Mouse (Mus musculus): ENCODE data around the gene Atf6b. TPM values are rescaled to one million over a fixed set of nuclear protein-coding genes. Genes with fewer than 3 reads are reported as not detected.

Atf6b gene
- total and polyA plus RNA-seq, 2 experiments from 2014 or later = 43.7 to 86.4 TPM

- H3K4me3 ChIP-seq (ENCODE audit: low read depth, low read length) = no peak overlapping the region
These were observed 6.0 kb upstream of the Atf6b start for GRCm38 (mm10) chr17:34640778-34641601.

GRCm38 (mm10) chr17:34641945-34642344 lies 5.0 kb upstream of the Atf6b start:
- DNase-seq = no peak
- Histone ChIP-seq H3K9me3 (ENCODE audit: low read length) (no peaks in the 10 kb centered on the region), H3K4me2 (ENCODE audit: low read depth) (no peak overlapping the region), H3K27me3 (ENCODE audit: insufficient read depth, low read length) (no peaks in the 10 kb centered on the region), H3K4me3 (ENCODE audit: low read depth, low read length) (no peak overlapping the region), H3K27ac (ENCODE audit: low read depth, low read length) (no peak overlapping the region), H3K36me3 (ENCODE audit: insufficient read depth) (no peaks in the 10 kb centered on the region), H3K4me1 (ENCODE audit: insufficient read depth) (peaks cover 12% of the 10 kb centered on the region; the same call in 1 of the 2 replicates), H3K9ac (no peak overlapping the region)
- no peak for ATAC-seq
- WGBS = 81% methylated on average over 3 of the region's 3 CpGs
- TF ChIP-seq CTCF (IDR thresholded peaks at IDR 0.05; ENCODE audit: low read depth) = no peak

More at GRCm38 (mm10) chr17:34640778-34641601, 6.0 kb upstream of the Atf6b start:
- Histone ChIP-seq H3K27ac (ENCODE audit: low read depth, low read length) (peak overlapping the region; percentile 58), H3K4me1 (ENCODE audit: insufficient read depth) (0 out of 2 replicates have a peak, but pooled peaks cover 8% of the 10 kb centered on the region), H3K9ac (no peak overlapping the region), H3K9me3 (ENCODE audit: low read length) (no peaks in the 10 kb centered on the region), H3K4me2 (ENCODE audit: low read depth) (no peak overlapping the region), H3K36me3 (ENCODE audit: insufficient read depth) (no peaks in the 10 kb centered on the region), H3K27me3 (ENCODE audit: insufficient read depth, low read length) (no peaks in the 10 kb centered on the region)
- ATAC-seq (peak; percentile 38), DNase-seq (peak; percentile 56)
- 7% methylated on average over 11 of the region's 11 CpGs for WGBS
- TF ChIP-seq CTCF (IDR thresholded peaks at IDR 0.05; ENCODE audit: low read depth) = no peak

GRCm38 (mm10) chr17:34643379-34643778 lies 3.6 kb upstream of the Atf6b start:
- Histone ChIP-seq H3K27me3 (ENCODE audit: insufficient read depth, low read length) (no peaks in the 10 kb centered on the region), H3K4me3 (ENCODE audit: low read depth, low read length) (no peak overlapping the region), H3K4me1 (ENCODE audit: insufficient read depth) (peaks cover 17% of the 10 kb centered on the region), H3K9me3 (ENCODE audit: low read length) (no peaks in the 10 kb centered on the region), H3K27ac (ENCODE audit: low read depth, low read length) (no peak overlapping the region), H3K4me2 (ENCODE audit: low read depth) (no peak overlapping the region), H3K9ac (no peak overlapping the region), H3K36me3 (ENCODE audit: insufficient read depth) (no peaks in the 10 kb centered on the region)
- ATAC-seq (no peak), DNase-seq (no peak)
- WGBS = 93% methylated on average over 4 of the region's 4 CpGs
- no peak for TF ChIP-seq CTCF (IDR thresholded peaks at IDR 0.05; ENCODE audit: low read depth)

GRCm38 (mm10) chr17:34643944-34644343 lies 3.0 kb upstream of the Atf6b start:
- ATAC-seq = no peak
- Histone ChIP-seq H3K4me1 (ENCODE audit: insufficient read depth) (peaks cover 17% of the 10 kb centered on the region), H3K9ac (no peak overlapping the region), H3K36me3 (ENCODE audit: insufficient read depth) (0 out of 2 replicates have a peak, but pooled peaks cover 5% of the 10 kb centered on the region), H3K4me3 (ENCODE audit: low read depth, low read length) (no peak overlapping the region), H3K9me3 (ENCODE audit: low read length) (no peaks in the 10 kb centered on the region), H3K4me2 (ENCODE audit: low read depth) (no peak overlapping the region), H3K27ac (ENCODE audit: low read depth, low read length) (0 out of 2 replicates have a peak overlapping the region, but pooled peaks have one; percentile 2), H3K27me3 (ENCODE audit: insufficient read depth, low read length) (no peaks in the 10 kb centered on the region)
- no peak for TF ChIP-seq CTCF (IDR thresholded peaks at IDR 0.05; ENCODE audit: low read depth)
- no peak for DNase-seq
- WGBS = 86% methylated on average over 10 of the region's 10 CpGs

GRCm38 (mm10) chr17:34644608-34645007 lies 2.3 kb upstream of the Atf6b start, which contains the start of gene Fkbpl:
Gene Fkbpl, plus strand, starts transcription at chr17:34644764.
- peak within 1 kb of the TSS; percentile 60 for H3K4me2 ChIP-seq (ENCODE audit: low read depth)

GRCm38 (mm10) chr17:34645256-34645829 lies 1.6 kb upstream of the Atf6b start:
- no peak for DNase-seq
- Histone ChIP-seq H3K4me3 (ENCODE audit: low read depth, low read length) (peak overlapping the region; percentile 52), H3K36me3 (ENCODE audit: insufficient read depth) (peaks cover 18% of the 10 kb centered on the region), H3K27me3 (ENCODE audit: insufficient read depth, low read length) (no peaks in the 10 kb centered on the region), H3K4me1 (ENCODE audit: insufficient read depth) (peaks cover 17% of the 10 kb centered on the region), H3K27ac (ENCODE audit: low read depth, low read length) (peak overlapping the region; percentile 74; the same call in 1 of the 2 replicates), H3K9me3 (ENCODE audit: low read length) (no peaks in the 10 kb centered on the region), H3K4me2 (ENCODE audit: low read depth) (peak overlapping the region; percentile 60), H3K9ac (peak overlapping the region; percentile 55)
- WGBS = 47% methylated on average over 10 of the region's 10 CpGs
- ATAC-seq = no peak
- no peak for TF ChIP-seq CTCF (IDR thresholded peaks at IDR 0.05; ENCODE audit: low read depth)

More at GRCm38 (mm10) chr17:34644608-34645007, 2.3 kb upstream of the Atf6b start, which contains the start of gene Fkbpl:
- Histone ChIP-seq H3K4me1 (ENCODE audit: insufficient read depth) (peaks cover 17% of the 10 kb centered on the region), H3K27ac (ENCODE audit: low read depth, low read length) (peak within 1 kb of the TSS; percentile 74), H3K27me3 (ENCODE audit: insufficient read depth, low read length) (no peaks in the 10 kb centered on the region), H3K36me3 (ENCODE audit: insufficient read depth) (peaks cover 11% of the 10 kb centered on the region), H3K9me3 (ENCODE audit: low read length) (no peaks in the 10 kb centered on the region), H3K4me3 (ENCODE audit: low read depth, low read length) (peak within 1 kb of the TSS; percentile 52), H3K9ac (peak within 1 kb of the TSS; percentile 55)
- peak; percentile 98 for DNase-seq
- no peak for TF ChIP-seq CTCF (IDR thresholded peaks at IDR 0.05; ENCODE audit: low read depth)
- 1% methylated on average over 16 of the region's 16 CpGs for WGBS
- ATAC-seq = peak; percentile 82
